Mouse (Mus musculus) embryonic stem cell, embryonic (primary cell): ENCODE data around the gene Lrp4.

Experiments used
- CTCF ChIA-PET, 4 experiments: fragments of 300-600 bp in 2 of 4; fragments of 350-600 bp in 2 of 4; sonication (Branson Sonifier 250); formaldehyde crosslinking; loops; one replicate each; lab custom pipeline; 2022; ENCODE audit warnings: inconsistent platforms in 2 of 4; lab: Charles Lee
- POLR2A ChIA-PET, 4 experiments: fragments of 300-600 bp in 2 of 4; fragments of 350-600 bp in 2 of 4; sonication (Branson Sonifier 250); formaldehyde crosslinking; loops; one replicate each; lab custom pipeline; 2022; ENCODE audit warnings: antibody characterized with exemption in 4 of 4, inconsistent platforms in 1 of 4; lab: Charles Lee

Lrp4 gene

GRCm38 (mm10) chr2:91492071-91492635 is 34.8 kb downstream of the Lrp4 start:
- ChIA-PET CTCF (no interaction called here), POLR2A (interaction anchor here in 1 of 4 experiments (0.8 kb wide), 1 partner anchor 219 kb away, joined by 3 read pairs; no protein-coding TSS in a partner anchor)

- ChIA-PET POLR2A (interaction anchor here in 1 of 4 experiments (0.5 kb wide), 1 partner anchor 35 kb away, joined by 3 read pairs; no protein-coding TSS in a partner anchor), CTCF (interaction anchor here in 1 of 4 experiments (0.6 kb wide), 1 partner anchor 10 kb away, joined by 7 read pairs; no protein-coding TSS in a partner anchor)
These were observed 36.7 kb downstream of the Lrp4 start for GRCm38 (mm10) chr2:91493981-91494380.

GRCm38 (mm10) chr2:91498093-91498719 is 40.9 kb downstream of the Lrp4 start:
- CTCF ChIA-PET: no interaction called here
- POLR2A ChIA-PET: interaction anchor here in 1 of 4 experiments (0.5 kb wide), 1 partner anchor 208 kb away, joined by 3 read pairs; no protein-coding TSS in a partner anchor

DNA sequence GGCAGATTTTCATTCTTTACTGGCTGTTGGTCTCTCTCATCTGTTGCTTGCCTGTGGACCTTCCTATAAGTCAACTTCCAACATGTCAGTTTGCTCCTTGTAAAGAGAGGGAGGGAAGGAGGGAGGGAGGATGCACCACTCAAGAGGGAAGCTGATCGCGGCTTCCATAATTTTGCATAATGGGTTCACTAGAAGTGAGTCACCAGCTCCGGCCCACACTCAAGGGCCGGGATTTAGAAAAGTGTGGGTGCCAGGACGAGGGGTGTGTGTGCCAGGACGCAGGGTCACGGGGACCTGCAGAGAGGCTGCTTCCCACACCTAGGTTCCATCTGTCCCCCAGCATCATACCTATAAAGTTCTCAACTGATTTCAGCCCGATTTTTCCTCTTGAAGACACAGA is 50.8 kb downstream of the Lrp4 start:
- ChIA-PET CTCF (no interaction called here), POLR2A (no interaction called here)

DNA sequence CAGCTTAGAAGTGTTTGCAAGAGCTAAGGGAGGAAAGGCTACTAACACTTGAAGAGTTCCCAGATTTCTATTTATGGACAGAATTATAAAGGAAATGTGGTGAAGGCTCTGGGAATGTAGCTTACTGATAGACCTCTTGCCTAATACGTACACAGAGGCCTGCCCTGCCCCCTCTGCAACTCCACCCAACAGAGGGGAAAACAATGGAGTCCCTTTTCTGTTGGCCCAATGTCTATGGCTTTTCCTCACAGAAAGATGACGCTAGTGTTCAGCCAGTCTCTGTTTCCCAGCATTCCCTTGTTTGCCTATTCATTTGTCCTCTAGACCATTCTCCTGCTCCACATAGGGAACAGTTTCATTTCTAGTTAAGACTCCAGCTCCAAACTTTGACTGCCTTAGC is 59.9 kb downstream of the Lrp4 start:
- POLR2A ChIA-PET: interaction anchor here in 3 of 4 experiments (1.2 to 2.5 kb wide), 6 partner anchors 9 to 27 kb away, joined by 3 to 30 read pairs (median 6); partner anchors contain the start of gene Ckap5 (in 3 of the 3)
- CTCF ChIA-PET: interaction anchor here in 2 of 4 experiments (0.6 kb wide), 3 partner anchors 36 to 228 kb away, joined by 3 read pairs; no protein-coding TSS in a partner anchor

- CTCF ChIA-PET: interaction anchor here in 3 of 4 experiments (0.6 to 1.4 kb wide), 8 partner anchors 104 to 463 kb away, joined by 3 to 8 read pairs (median 3); partner anchors contain the start of genes Ddb2 (in 1 of the 3) and Madd (in 1 of the 3)
- POLR2A ChIA-PET: interaction anchor here (0.6 to 2.7 kb wide), 71 partner anchors 8 to 1119 kb away, joined by 3 to 30 read pairs (median 4); partner anchors contain the start of genes Ddb2 (in 3 of the 4), Lrp4 (in 2 of the 4), Arfgap2 (in 1 of the 4) and Atg13 (in 1 of the 4)
These were observed 69.2 kb downstream of the Lrp4 start, which contains the start of gene Ckap5 for GRCm38 (mm10) chr2:91526294-91527146. TSS of gene Ckap5 (plus strand) at chr2:91526762.

GRCm38 (mm10) chr2:91527147-91527486 is 69.8 kb downstream of the Lrp4 start:
- ChIA-PET POLR2A (interaction anchor here (0.8 to 2.7 kb wide), 39 partner anchors 8 to 848 kb away, joined by 3 to 30 read pairs (median 5); partner anchors contain the start of genes Lrp4 (in 2 of the 4), Arfgap2 (in 1 of the 4), Atg13 (in 1 of the 4) and Ddb2 (in 1 of the 4)), CTCF (interaction anchor here in 2 of 4 experiments (0.6 to 1.4 kb wide), 3 partner anchors 23 to 412 kb away, joined by 3 to 8 read pairs (median 4); no protein-coding TSS in a partner anchor)

DNA sequence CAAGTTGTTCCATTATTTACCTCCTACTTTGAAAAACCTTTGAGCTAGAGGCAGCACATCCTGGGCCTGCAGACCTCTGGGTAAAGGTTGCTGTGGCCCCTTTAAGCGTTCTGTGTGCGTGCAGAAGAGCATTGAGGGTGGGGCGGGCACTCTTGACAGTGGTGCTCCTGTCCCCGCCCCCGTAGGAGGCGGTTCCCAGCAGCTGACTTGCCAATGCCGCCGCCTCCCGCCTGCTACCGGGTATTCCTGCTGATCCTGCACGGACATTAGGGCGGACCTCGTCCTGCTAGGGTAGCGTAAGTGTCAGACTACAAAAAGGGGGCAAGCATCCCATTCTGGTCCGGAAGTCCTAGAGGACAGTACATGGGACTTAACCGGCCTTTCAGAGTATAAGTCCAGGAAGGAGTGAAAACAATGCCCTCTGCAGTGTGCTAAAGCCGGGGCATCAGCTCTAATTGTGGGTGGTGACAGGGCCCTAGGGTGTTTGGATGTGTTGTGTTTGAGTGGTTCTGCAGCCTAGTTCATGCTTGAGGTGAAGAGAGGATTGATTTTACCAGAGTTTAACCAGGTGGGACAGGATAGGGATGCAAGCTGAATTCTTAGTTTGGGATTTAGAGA is 80.4 kb downstream of the Lrp4 start:
- CTCF ChIA-PET: interaction anchor here in 3 of 4 experiments (0.5 to 1.3 kb wide), 6 partner anchors 10 to 422 kb away, joined by 3 to 12 read pairs (median 4); no protein-coding TSS in a partner anchor
- POLR2A ChIA-PET: interaction anchor here (0.6 to 2.0 kb wide), 26 partner anchors 9 to 399 kb away, joined by 3 to 20 read pairs (median 3); partner anchors contain the start of genes Ckap5 (in 4 of the 4) and Arfgap2 (in 1 of the 4)
